Mouse (Mus musculus) limb, embryonic 10.5 days (tissue): ENCODE data around the gene Smarcad1. TPM values are rescaled to one million over a fixed set of nuclear protein-coding genes. Genes with fewer than 3 reads are reported as not detected.
A peak's percentile ranks its signal among the peaks of the same experiment; 100 is the strongest.

ENCODE experiments used
- DNase-seq: peaks from one replicate; pipeline ENCODE4 v3.0.0-alpha.2; 2017; ENCODE audit warnings: low spot score
- H3K27ac ChIP-seq: fragments of 300-500 bp; sonication (generic); 2 replicates; pipeline ENCODE4 v1.5.1; 2016; ENCODE audit warnings: mild to moderate bottlenecking
- H3K27me3 ChIP-seq: fragments of 300-500 bp; sonication (generic); 2 replicates; pipeline ENCODE4 v1.6.1; 2016; ENCODE audit warnings: low read depth, mild to moderate bottlenecking; ENCODE audit not compliant: poor library complexity, severe bottlenecking
- H3K36me3 ChIP-seq: fragments of 300-500 bp; sonication (generic); 2 replicates; pipeline ENCODE4 v1.6.1; 2016; ENCODE audit warnings: mild to moderate bottlenecking, moderate library complexity
- H3K4me1 ChIP-seq: fragments of 300-500 bp; sonication (generic); 2 replicates; pipeline ENCODE4 v1.6.1; 2016
- H3K4me3 ChIP-seq: fragments of 300-500 bp; sonication (generic); 2 replicates; pipeline ENCODE4 v1.5.1; 2016; ENCODE audit warnings: mild to moderate bottlenecking, moderate library complexity
- H3K9me3 ChIP-seq: fragments of 300-500 bp; sonication (generic); replicated peaks from 2 replicates; pipeline ENCODE4 v1.6.1; 2016; ENCODE audit warnings: mild to moderate bottlenecking
- WGBS: fragments of 180-500 bp; shearing (Covaris S2); methylation state at CpG from one replicate; pipeline ENCODE4 v1.1.7; 2016; 5-methylcytosine and 5-hydroxymethylcytosine counted together
- polyA plus RNA-seq: library from polyadenylated mRNA; unstranded; fragments of >200 nt; fragmentation: Nextera tagmentation; extraction: Ambion mirVana; gene quantifications from 2 replicates; pipeline ENCODE4 v1.2.1, GENCODE M21; 2016

The Smarcad1 gene
- polyA plus RNA-seq, 1 experiment from 2014 or later, result 109 TPM

- Histone ChIP-seq H3K9me3 (no peaks in the 10 kb centered on the region), H3K27me3 (no peaks in the 10 kb centered on the region), H3K4me3 (no peak overlapping the region), H3K27ac (no peak overlapping the region), H3K4me1 (no peaks in the 10 kb centered on the region), H3K36me3 (no peaks in the 10 kb centered on the region)
- WGBS, result 73% methylated on average over 6 of the region's 6 CpGs
- no peak for DNase-seq
These were observed 90.0 kb downstream of the Smarcad1 start for GRCm38 (mm10) chr6:65132376-65132775.

- Histone ChIP-seq H3K36me3 (no peaks in the 10 kb centered on the region), H3K4me1 (no peaks in the 10 kb centered on the region), H3K9me3 (no peaks in the 10 kb centered on the region), H3K27ac (no peak overlapping the region), H3K4me3 (no peak overlapping the region), H3K27me3 (no peaks in the 10 kb centered on the region)
- 50% methylated on average over 2 of the region's 2 CpGs for WGBS
- DNase-seq, result no peak
These were observed 95.4 kb downstream of the Smarcad1 start for GRCm38 (mm10) chr6:65137802-65138201.

GRCm38 (mm10) chr6:65138243-65138642 lies 95.9 kb downstream of the Smarcad1 start:
- no peaks in the 10 kb centered on the region for H3K4me1 ChIP-seq
- no peak overlapping the region for H3K4me3 ChIP-seq
- DNase-seq, result no peak
- no peaks in the 10 kb centered on the region for H3K27me3 ChIP-seq
- H3K9me3 ChIP-seq, result no peaks in the 10 kb centered on the region
- H3K36me3 ChIP-seq, result no peaks in the 10 kb centered on the region
- 92% methylated on average over 1 of the region's 1 CpGs for WGBS
- H3K27ac ChIP-seq, result no peak overlapping the region

DNA sequence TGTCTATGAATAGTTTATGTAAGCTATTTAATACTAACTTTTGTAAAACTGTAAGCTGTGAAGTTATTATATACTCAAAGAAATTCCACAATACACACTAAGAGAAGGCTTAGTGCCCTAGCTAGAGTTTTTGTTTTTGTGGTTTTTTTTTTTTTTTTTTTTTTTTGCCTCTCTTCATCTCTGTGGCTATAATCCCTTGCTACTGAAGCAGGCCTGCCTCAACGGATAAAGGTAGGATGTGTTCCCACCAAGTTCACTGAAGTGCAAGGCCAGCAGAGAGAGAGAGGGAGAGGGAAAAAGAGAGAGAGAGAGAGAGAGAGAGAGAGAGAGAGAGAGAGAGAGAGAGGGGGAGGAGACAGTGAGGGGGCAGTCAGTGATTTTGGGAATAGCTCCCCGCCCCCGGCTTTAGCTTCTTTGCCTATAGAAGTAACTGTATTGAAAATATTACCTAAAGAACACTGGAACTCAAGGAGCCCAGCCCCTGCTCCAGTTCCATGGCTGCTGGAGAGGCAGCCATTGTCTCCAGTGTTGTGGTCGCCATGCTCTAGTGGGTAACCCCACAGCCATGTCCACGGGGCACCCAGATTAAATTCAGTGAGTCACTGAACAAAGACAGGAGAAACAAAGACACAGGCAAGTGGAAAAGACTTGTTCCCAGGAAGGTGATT lies 97.8 kb downstream of the Smarcad1 start:
- Histone ChIP-seq H3K4me3 (no peak overlapping the region), H3K4me1 (no peaks in the 10 kb centered on the region), H3K36me3 (no peaks in the 10 kb centered on the region), H3K9me3 (no peaks in the 10 kb centered on the region), H3K27ac (0 out of 2 replicates have a peak overlapping the region, but pooled peaks have one; percentile 3), H3K27me3 (no peaks in the 10 kb centered on the region)
- 80% methylated on average over 5 of the region's 5 CpGs for WGBS
- DNase-seq, result no peak

DNA sequence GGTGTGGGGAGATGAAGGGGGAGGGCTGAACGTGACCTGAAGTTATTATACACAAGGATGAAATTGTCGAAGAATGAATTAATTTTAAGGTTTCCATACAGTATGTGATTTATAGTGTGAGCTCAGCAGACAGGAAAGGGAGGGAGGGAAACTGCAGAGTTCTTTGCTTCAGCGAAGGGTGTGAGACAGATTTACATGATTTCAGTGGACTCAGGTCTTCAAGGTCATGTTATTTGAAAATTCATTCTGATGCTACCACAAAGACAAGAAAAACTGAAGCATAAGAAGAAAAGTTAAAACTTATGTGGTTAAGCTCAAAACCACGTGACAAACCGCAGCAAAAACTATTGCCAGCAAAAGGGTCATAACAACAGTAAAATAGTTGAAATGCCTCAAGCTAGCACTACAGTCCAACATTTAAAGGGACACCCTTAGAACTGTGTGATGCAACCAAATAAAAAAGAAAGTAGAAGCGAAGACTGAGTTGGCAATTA lies 98.4 kb downstream of the Smarcad1 start:
- Histone ChIP-seq H3K4me3 (no peak overlapping the region), H3K27ac (0 out of 2 replicates have a peak overlapping the region, but pooled peaks have one; percentile 3), H3K9me3 (no peaks in the 10 kb centered on the region), H3K36me3 (no peaks in the 10 kb centered on the region), H3K27me3 (no peaks in the 10 kb centered on the region), H3K4me1 (no peaks in the 10 kb centered on the region)
- WGBS, result 77% methylated on average over 6 of the region's 6 CpGs
- no peak for DNase-seq

DNA sequence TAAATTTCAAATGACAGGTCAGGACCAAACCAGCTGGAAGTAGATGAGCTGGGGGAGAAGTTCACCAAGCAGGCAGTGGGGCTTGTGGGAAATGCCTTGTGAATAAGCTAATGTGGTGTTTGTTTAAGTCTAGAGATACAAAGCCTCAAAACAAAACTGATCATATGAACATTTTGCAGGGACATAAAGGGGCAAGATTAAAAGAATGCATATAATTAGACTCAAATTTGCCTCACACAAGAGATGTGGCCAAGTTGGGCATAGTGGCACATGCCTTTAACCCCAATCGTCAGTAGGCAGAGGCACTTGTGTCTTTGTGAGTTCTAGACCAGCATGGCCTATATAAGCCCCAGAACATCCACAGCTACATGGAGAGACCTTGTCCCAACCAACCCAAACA lies 99.9 kb downstream of the Smarcad1 start:
- no peaks in the 10 kb centered on the region for H3K27me3 ChIP-seq
- H3K4me3 ChIP-seq, result no peak overlapping the region
- 100% methylated on average over 1 of the region's 1 CpGs for WGBS
- H3K36me3 ChIP-seq, result no peaks in the 10 kb centered on the region
- no peak overlapping the region for H3K27ac ChIP-seq
- no peaks in the 10 kb centered on the region for H3K4me1 ChIP-seq
- H3K9me3 ChIP-seq, result no peaks in the 10 kb centered on the region
- no peak for DNase-seq

DNA sequence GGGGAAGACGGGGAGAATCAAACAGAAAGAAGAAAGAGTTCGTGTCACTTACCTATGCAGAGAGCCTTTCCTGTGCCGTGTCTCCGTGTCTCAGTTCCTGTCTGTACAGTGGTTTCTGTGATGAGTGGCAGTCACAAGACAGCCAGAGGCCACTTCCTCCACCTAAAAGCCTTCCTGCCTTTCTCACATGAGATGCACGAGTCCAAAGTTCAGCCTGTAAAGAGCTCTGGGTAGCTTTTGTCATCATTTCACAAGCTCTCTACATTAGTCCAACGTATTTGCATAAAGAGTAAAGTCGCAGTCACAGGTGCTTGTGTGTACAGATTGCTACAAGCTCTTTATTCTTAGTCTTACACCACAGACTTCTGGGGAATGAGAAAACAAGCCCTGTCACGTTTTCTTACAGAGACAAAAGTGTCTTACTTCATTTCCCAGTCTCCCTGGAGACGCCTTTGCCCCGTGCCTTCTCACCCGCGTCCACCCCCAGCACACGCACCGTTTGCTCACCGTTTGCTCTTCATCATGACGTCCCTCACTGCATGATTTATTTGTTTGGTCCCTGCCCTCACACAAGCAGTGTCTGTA lies 102.3 kb downstream of the Smarcad1 start, which contains the start of gene Hpgds:
Gene Hpgds (minus strand): TSS at position 288 of the 585 bp plus-strand sequence.
- WGBS, result 69% methylated on average over 16 of the region's 16 CpGs
- no peaks in the 10 kb centered on the region for H3K27me3 ChIP-seq
- no peaks in the 10 kb centered on the region for H3K36me3 ChIP-seq
- no peak within 1 kb of the TSS for H3K4me3 ChIP-seq
- no peaks in the 10 kb centered on the region for H3K9me3 ChIP-seq
- no peak for DNase-seq
- H3K4me1 ChIP-seq, result no peaks in the 10 kb centered on the region
- H3K27ac ChIP-seq, result no peak within 1 kb of the TSS

DNA sequence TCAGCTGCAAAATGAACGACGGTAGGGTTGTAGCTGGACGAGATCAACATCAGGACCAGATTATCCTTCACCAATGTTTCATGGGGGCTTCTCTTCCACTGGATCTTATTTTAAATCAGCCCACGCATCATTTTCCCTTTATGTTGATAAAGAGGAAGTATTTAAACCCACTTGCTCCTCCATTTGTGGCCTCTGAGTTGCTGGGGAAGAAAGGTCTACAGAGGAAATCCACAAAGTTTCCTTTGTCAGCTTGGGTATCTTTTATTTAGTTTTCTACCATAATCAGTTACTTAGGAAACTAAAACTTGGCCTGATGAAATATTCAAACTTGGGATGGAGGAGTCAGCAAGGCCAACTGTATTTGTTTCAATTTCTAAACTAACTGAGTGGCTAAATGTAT lies 104.0 kb downstream of the Smarcad1 start:
- 88% methylated on average over 4 of the region's 4 CpGs for WGBS

GRCm38 (mm10) chr6:65150703-65151102 lies 108.3 kb downstream of the Smarcad1 start:
- peak; percentile 42 for DNase-seq
- WGBS, result 7% methylated on average over 22 of the region's 22 CpGs
- Histone ChIP-seq H3K27me3 (no peaks in the 10 kb centered on the region), H3K4me3 (peak overlapping the region; percentile 24; the same call in 1 of the 2 replicates), H3K9me3 (no peaks in the 10 kb centered on the region), H3K4me1 (peaks cover 4% of the 10 kb centered on the region; the same call in 1 of the 2 replicates), H3K36me3 (no peaks in the 10 kb centered on the region), H3K27ac (no peak overlapping the region)

More for the DNA sequence above, 104.0 kb downstream of the Smarcad1 start:
- H3K27ac ChIP-seq, result no peak overlapping the region
- peaks cover 4% of the 10 kb centered on the region; the same call in 1 of the 2 replicates for H3K4me1 ChIP-seq
- no peaks in the 10 kb centered on the region for H3K36me3 ChIP-seq
- H3K9me3 ChIP-seq, result no peaks in the 10 kb centered on the region
- no peaks in the 10 kb centered on the region for H3K27me3 ChIP-seq
- DNase-seq, result no peak
- no peak overlapping the region for H3K4me3 ChIP-seq

DNA sequence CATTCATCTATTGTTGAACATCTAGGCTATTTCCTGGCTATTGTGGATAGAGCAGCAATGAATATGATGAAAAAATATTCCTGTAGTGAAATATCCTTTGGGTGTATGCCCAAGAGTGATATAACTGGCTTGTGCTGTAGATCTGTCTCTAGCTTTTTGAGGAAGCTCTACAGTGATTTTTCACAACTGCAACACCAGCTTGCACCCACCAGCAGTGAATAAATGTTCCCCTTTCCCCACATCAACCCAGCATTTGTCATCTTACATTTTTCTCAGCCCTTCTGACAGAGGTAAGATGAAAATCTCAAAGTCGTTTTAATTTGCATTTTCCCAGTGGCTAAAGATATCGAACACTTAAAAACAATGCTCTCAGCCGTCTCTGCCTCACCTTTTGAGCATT lies 111.2 kb downstream of the Smarcad1 start:
- Histone ChIP-seq H3K36me3 (no peaks in the 10 kb centered on the region), H3K9me3 (no peaks in the 10 kb centered on the region), H3K27ac (no peak overlapping the region), H3K4me3 (no peak overlapping the region), H3K4me1 (peaks cover 4% of the 10 kb centered on the region; the same call in 1 of the 2 replicates), H3K27me3 (no peaks in the 10 kb centered on the region)
- DNase-seq, result no peak
- WGBS, result 86% methylated on average over 3 of the region's 3 CpGs

GRCm38 (mm10) chr6:65157042-65157441 lies 114.7 kb downstream of the Smarcad1 start:
- WGBS, result 93% methylated on average over 4 of the region's 4 CpGs
- H3K9me3 ChIP-seq, result no peaks in the 10 kb centered on the region
- H3K36me3 ChIP-seq, result no peaks in the 10 kb centered on the region
- H3K27me3 ChIP-seq, result no peaks in the 10 kb centered on the region
- H3K27ac ChIP-seq, result no peak overlapping the region
- no peaks in the 10 kb centered on the region for H3K4me1 ChIP-seq
- no peak for DNase-seq
- H3K4me3 ChIP-seq, result no peak overlapping the region

- Histone ChIP-seq H3K4me1 (no peaks in the 10 kb centered on the region), H3K9me3 (no peaks in the 10 kb centered on the region), H3K4me3 (no peak overlapping the region), H3K36me3 (no peaks in the 10 kb centered on the region), H3K27ac (no peak overlapping the region), H3K27me3 (no peaks in the 10 kb centered on the region)
- DNase-seq, result no peak
- 87% methylated on average over 4 of the region's 4 CpGs for WGBS
These were observed 117.1 kb downstream of the Smarcad1 start for GRCm38 (mm10) chr6:65159381-65159942.

GRCm38 (mm10) chr6:65164137-65164536 lies 121.8 kb downstream of the Smarcad1 start:
- no peaks in the 10 kb centered on the region for H3K27me3 ChIP-seq
- H3K9me3 ChIP-seq, result no peaks in the 10 kb centered on the region
- 85% methylated on average over 6 of the region's 6 CpGs for WGBS
- H3K4me1 ChIP-seq, result no peaks in the 10 kb centered on the region
- H3K36me3 ChIP-seq, result no peaks in the 10 kb centered on the region
- H3K4me3 ChIP-seq, result no peak overlapping the region
- H3K27ac ChIP-seq, result no peak overlapping the region
- DNase-seq, result no peak
